ENCODE assay signal across 8 mouse cellular contexts in the genomic region with DNA sequence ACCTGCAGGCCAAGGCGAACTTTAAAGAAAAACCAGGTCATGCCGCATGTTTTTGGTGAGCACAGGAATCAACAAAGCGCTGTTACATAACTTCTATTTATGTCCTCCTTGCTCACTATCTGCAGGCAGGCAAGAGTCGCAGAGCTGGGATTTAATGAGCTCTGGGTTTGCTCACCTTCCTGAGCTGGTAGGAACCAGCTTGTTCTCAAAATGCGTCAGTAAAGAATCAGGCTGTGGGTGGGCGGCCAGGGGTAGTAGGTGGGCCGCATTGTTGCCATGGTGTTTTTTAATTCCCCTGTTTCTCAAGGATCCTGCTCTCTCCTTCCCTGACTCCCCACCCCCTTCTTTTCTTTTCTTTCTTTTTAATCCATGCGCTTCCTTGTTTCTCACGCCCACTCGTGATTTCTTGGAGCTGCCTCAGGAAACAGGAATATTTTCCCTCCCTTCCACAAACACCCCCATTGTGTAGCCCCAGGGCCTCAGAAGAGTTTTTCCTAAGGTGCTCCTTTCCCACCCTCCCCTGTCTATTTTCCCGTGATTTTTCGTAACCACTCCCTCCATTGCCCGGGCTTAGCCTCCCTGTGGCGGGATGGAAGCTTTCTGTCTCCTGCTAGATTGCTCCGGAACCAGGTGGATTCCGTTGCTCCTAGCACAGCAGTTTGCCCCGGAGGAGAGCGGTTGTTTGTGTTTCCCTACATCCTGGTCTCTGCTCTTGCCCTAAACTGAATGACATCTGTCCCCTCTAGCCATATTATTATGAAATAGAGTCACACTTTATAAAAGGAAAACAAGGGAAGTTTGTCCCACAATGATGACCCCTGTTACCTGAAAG.
DNase-seq lines count a peak whose midpoint lies in the region; ATAC-seq and TF ChIP-seq lines count a peak whose summit lies in the region.

No protein-coding gene starts in this region.

- H3K4me1 ChIP-seq in ES-Bruce4 (ENCODE audit: control insufficient read depth, insufficient read depth, low read length), result peaks cover 12% of the 10 kb centered on the region
- H3K4me1 ChIP-seq in hindbrain, embryonic 15.5 days (replicated peaks), result peaks cover 20% of the 10 kb centered on the region
- H3K4me1 ChIP-seq in midbrain, embryonic 11.5 days (ENCODE audit: control insufficient read depth, insufficient read depth, low read length), result peaks cover 15% of the 10 kb centered on the region

- DNase-seq in cerebellum, adult 8-10 months, result peak; percentile 76
- DNase-seq in left cerebral cortex, adult 2 months (ENCODE audit: extremely low spot score in 1 of 2, low spot score in 2 of 2), result peak; percentile 74 to 75
- DNase-seq in midbrain, embryonic 11.5 days (ENCODE audit: low spot score, missing footprints), result peak; percentile 90
- DNase-seq in spleen, postnatal 10 days (ENCODE audit: low spot score in 2 of 2), result no peak
- DNase-seq in MN1 (ENCODE audit: low spot score), result no peak

- peak overlapping the region; percentile 26 for H3K9ac ChIP-seq in ES-Bruce4 (ENCODE audit: low read depth, poor library complexity, severe bottlenecking)
- H3K9ac ChIP-seq in hindbrain, embryonic 15.5 days, result no peak overlapping the region; the same call in 1 of the 2 replicates
- H3K9ac ChIP-seq in midbrain, embryonic 11.5 days (ENCODE audit: low read length), result peak overlapping the region; percentile 35; the same call in 1 of the 2 replicates

- TF ChIP-seq EP300 in ES-Bruce4 (IDR thresholded peaks at IDR 0.05; ENCODE audit: insufficient read depth, low read depth, low read length), result peak; percentile 97

- no peaks in the 10 kb centered on the region for H3K36me3 ChIP-seq in ES-Bruce4 (ENCODE audit: control insufficient read depth, insufficient read depth, low read length, poor library complexity, severe bottlenecking)
- no peaks in the 10 kb centered on the region for H3K36me3 ChIP-seq in hindbrain, embryonic 15.5 days
- H3K36me3 ChIP-seq in midbrain, embryonic 11.5 days (ENCODE audit: control insufficient read depth, insufficient read depth, low read length), result no peaks in the 10 kb centered on the region

- TF ChIP-seq CTCF in ES-Bruce4 (IDR thresholded peaks at IDR 0.05; ENCODE audit: low read depth, low read length), result no peak
- no peak; the same call in none of the 2 replicates for TF ChIP-seq CTCF in left cerebral cortex, adult 2 months (IDR thresholded peaks at IDR 0.05)

- WGBS in hindbrain, embryonic 15.5 days, result 9% methylated on average over 18 of the region's 18 CpGs
- 4% methylated on average over 18 of the region's 18 CpGs for WGBS in midbrain, embryonic 11.5 days

- H3K27ac ChIP-seq in ES-Bruce4 (ENCODE audit: insufficient read depth, low read length), result peak overlapping the region; percentile 90
- H3K27ac ChIP-seq in hindbrain, embryonic 15.5 days (replicated peaks), result peak overlapping the region; percentile 12
- H3K27ac ChIP-seq in left cerebral cortex, adult 2 months, result peak overlapping the region; percentile 93
- no peak overlapping the region for H3K27ac ChIP-seq in midbrain, embryonic 11.5 days (ENCODE audit: low read depth, low read length)

- ATAC-seq in frontal cortex, adult (ENCODE audit: low TSS enrichment), result peak; percentile 53
- peak; percentile 28; the same call in 1 of the 2 replicates for ATAC-seq in hindbrain, embryonic 15.5 days (ENCODE audit: low FRiP score, low read depth)
- peak; percentile 67 for ATAC-seq in midbrain, embryonic 11.5 days (ENCODE audit: low FRiP score)

- H3K9me3 ChIP-seq in ES-Bruce4 (replicated peaks; ENCODE audit: control insufficient read depth, insufficient read depth, low read length, poor library complexity, severe bottlenecking), result no peaks in the 10 kb centered on the region
- no peaks in the 10 kb centered on the region for H3K9me3 ChIP-seq in hindbrain, embryonic 15.5 days
- H3K9me3 ChIP-seq in midbrain, embryonic 11.5 days (ENCODE audit: control insufficient read depth, low read length), result no peaks in the 10 kb centered on the region

- H3K4me3 ChIP-seq in ES-Bruce4 (ENCODE audit: low read depth, low read length), result no peak overlapping the region
- H3K4me3 ChIP-seq in hindbrain, embryonic 15.5 days, result peak overlapping the region; percentile 13
- H3K4me3 ChIP-seq in left cerebral cortex, adult 2 months, result peak overlapping the region; percentile 36
- 0 out of 2 replicates have a peak overlapping the region, but pooled peaks have one; percentile 6 for H3K4me3 ChIP-seq in midbrain, embryonic 11.5 days (ENCODE audit: low read depth, low read length)

- intact Hi-C loops in left cerebral cortex, adult 2 months (cut with DNase I), result loop anchor here (1.0 to 5.0 kb wide), 6 partner anchors 20 to 204 kb away; partner anchors contain the start of gene Bhlhe40

- H3K4me2 ChIP-seq in hindbrain, embryonic 15.5 days, result peak overlapping the region; percentile 52
- peak overlapping the region; percentile 36 for H3K4me2 ChIP-seq in midbrain, embryonic 11.5 days

- TF ChIP-seq POLR2A in ES-Bruce4 (IDR thresholded peaks at IDR 0.05; ENCODE audit: insufficient read depth, low read length), result no peak

- no peaks in the 10 kb centered on the region for H3K27me3 ChIP-seq in ES-Bruce4 (ENCODE audit: control insufficient read depth, insufficient read depth, low read length, poor library complexity, severe bottlenecking)
- no peaks in the 10 kb centered on the region for H3K27me3 ChIP-seq in hindbrain, embryonic 15.5 days
- H3K27me3 ChIP-seq in midbrain, embryonic 11.5 days (ENCODE audit: control insufficient read depth, insufficient read depth, low read length), result no peaks in the 10 kb centered on the region

Comparison
In these comparisons a context has a peak if more than half of its experiments do, and no peak if none do; other contexts are left out.
1. DNase-seq: peak in cerebellum, adult 8-10 months (single experiment), left cerebral cortex, adult 2 months (2 of 2) and midbrain, embryonic 11.5 days (single experiment); none in spleen, postnatal 10 days (0 of 2) and MN1 (single experiment).
2. Peak in every context shown above with its lines, with median percentiles within 50 percentile points of each other: ATAC-seq.